Mouse (Mus musculus) heart, adult 2 months (tissue): ENCODE results near the gene Slc25a42.

Experiments used
- CTCF ChIP-seq: fragments of 200-600 bp; IDR thresholded peaks from 2 replicates; pipeline ENCODE4 v1.8.1; 2022; ENCODE audit warnings: antibody characterized with exemption, mild to moderate bottlenecking, moderate library complexity
- EP300 ChIP-seq: fragments of 200-500 bp; IDR thresholded peaks from 2 replicates; pipeline ENCODE4 v1.6.1; 2011; ENCODE audit warnings: low read depth, low read length, control low read depth; ENCODE audit not compliant: insufficient read depth
- POLR2A ChIP-seq: fragments of 200-500 bp; IDR thresholded peaks from 2 replicates; pipeline ENCODE4 v1.6.1; 2011; ENCODE audit warnings: mild to moderate bottlenecking, low read depth, low read length, control low read depth; ENCODE audit not compliant: insufficient read depth

DNA sequence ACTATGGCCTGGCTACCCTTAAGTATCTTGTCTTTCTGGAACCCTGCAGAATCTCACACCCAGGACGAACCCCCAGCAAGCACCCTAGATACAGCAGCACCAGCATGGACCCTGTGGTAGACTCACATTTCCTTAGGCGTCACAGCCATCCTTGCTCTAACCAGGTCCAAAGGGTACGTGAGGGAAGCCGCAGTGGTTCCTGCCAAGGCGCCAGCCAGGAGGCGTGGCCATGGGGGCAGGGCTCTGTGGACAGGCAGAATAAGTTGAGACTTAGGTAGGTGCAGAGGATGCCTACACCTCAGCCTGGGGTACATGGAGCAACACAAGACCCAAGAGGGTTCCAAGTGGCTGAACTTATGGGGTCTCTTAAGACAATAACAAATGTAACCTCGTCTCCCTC, 23.4 kb downstream of the Slc25a42 start:
- TF ChIP-seq CTCF = no peak
- no peak for TF ChIP-seq EP300
- TF ChIP-seq POLR2A = no peak
